Mouse (Mus musculus): ENCODE data around the gene Btg3.

- TF ChIP-seq GATA1 (IDR thresholded peaks at IDR 0.05; ENCODE audit: borderline replicate concordance, low read length) (no peak), FLI1 (IDR thresholded peaks at IDR 0.05; ENCODE audit: low read length) (no peak)
Measured at GRCm38 (mm10) chr16:78398734-78399133, 21.7 kb upstream of the Btg3 start.
